Mouse (Mus musculus): ENCODE data around the gene Pbxip1.

Gene Pbxip1

GRCm38 (mm10) chr3:89486916-89487702 lies 50.6 kb downstream of the Pbxip1 start:
- DNase-seq, result no peak

- DNase-seq, result no peak
Observed at GRCm38 (mm10) chr3:89490790-89491189, 54.3 kb downstream of the Pbxip1 start.

- DNase-seq, result no peak
Observed at GRCm38 (mm10) chr3:89491559-89491958, 55.1 kb downstream of the Pbxip1 start.

GRCm38 (mm10) chr3:89492701-89493151 lies 56.2 kb downstream of the Pbxip1 start:
- DNase-seq, result peak; percentile 64 to 80

- DNase-seq, result peak in 1 of 2 experiments; percentile 42
Observed at GRCm38 (mm10) chr3:89494630-89495029, 58.1 kb downstream of the Pbxip1 start.

- no peak for DNase-seq
Observed at GRCm38 (mm10) chr3:89496366-89496765, 59.9 kb downstream of the Pbxip1 start.

- DNase-seq, result no peak
Observed at GRCm38 (mm10) chr3:89499696-89500095, 63.2 kb downstream of the Pbxip1 start.
